Mouse (Mus musculus) stomach, postnatal 0 days (tissue): ENCODE data around the gene Il34.

Experiments used
- CTCF ChIP-seq: IDR thresholded peaks from 2 replicates; pipeline ENCODE4 v1.5.1; 2016; ENCODE audit warnings: antibody characterized with exemption, low read depth, mild to moderate bottlenecking, moderate library complexity
- EP300 ChIP-seq: optimal IDR thresholded peaks from 2 replicates; pipeline ENCODE3; 2016; ENCODE audit warnings: antibody characterized with exemption

- TF ChIP-seq CTCF: no peak
- TF ChIP-seq EP300: no peak
These were observed 6.1 kb upstream of the Il34 start for GRCm38 (mm10) chr8:110811793-110812192.
